9 mouse cellular contexts compared by ENCODE assay signal in the genomic region with DNA sequence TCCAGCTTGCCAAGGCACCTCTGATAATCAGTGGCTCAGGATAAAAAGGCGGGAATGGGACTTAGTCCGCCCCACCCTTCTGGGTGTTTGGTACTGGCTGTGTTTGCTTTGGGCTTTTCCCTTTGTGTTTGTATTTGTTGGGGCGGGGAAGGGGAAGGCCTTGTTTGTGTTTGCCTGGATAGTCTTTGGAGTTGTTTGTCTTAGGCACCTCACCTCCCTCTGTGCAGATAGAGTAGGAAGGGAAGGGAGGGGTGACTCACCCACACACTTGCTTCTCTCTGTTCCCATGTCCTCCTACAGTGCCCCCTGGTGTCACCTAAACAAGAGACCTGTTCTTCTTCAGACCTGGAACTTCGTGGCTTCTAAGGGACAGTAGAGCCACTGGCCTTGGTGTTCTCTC. TPM values are rescaled to one million over a fixed set of nuclear protein-coding genes. Genes with fewer than 3 reads are reported as not detected.
DNase-seq lines count a peak whose midpoint lies in the region; ATAC-seq and TF ChIP-seq lines count a peak whose summit lies in the region.
"Had no signal": no experiment of that assay in that cellular context is flagged by ENCODE, and none has a peak within 500 bp of the region (broad histone marks: within the 10 kb centered on the region; RNA-seq: fewer than 3 reads in every experiment).

No protein-coding gene starts in this region.

- H3K4me3 ChIP-seq in hindbrain, postnatal 0 days (ENCODE audit: low read length) = no peak overlapping the region
- H3K4me3 ChIP-seq in hindbrain, embryonic 13.5 days = no peak overlapping the region
- no peak overlapping the region for H3K4me3 ChIP-seq in intestine, embryonic 15.5 days (replicated peaks)
- H3K4me3 ChIP-seq: embryonic facial prominence, embryonic 12.5 days had no signal

- TF ChIP-seq CTCF in hindbrain, postnatal 0 days (IDR thresholded peaks at IDR 0.05; ENCODE audit: low read depth) = peak; percentile 47

- no peak overlapping the region for H3K9ac ChIP-seq in hindbrain, postnatal 0 days (replicated peaks; ENCODE audit: low read length)
- H3K9ac ChIP-seq in hindbrain, embryonic 13.5 days = no peak overlapping the region
- no peak overlapping the region for H3K9ac ChIP-seq in intestine, embryonic 15.5 days
- H3K9ac ChIP-seq: embryonic facial prominence, embryonic 12.5 days had no signal

- WGBS in hindbrain, postnatal 0 days = 40% methylated on average over 4 of the region's 4 CpGs
- 39% methylated on average over 4 of the region's 4 CpGs for WGBS in hindbrain, embryonic 13.5 days
- WGBS in intestine, embryonic 15.5 days = 27% methylated on average over 4 of the region's 4 CpGs

- ATAC-seq in hindbrain, postnatal 0 days = no peak
- ATAC-seq in hindbrain, embryonic 13.5 days (ENCODE audit: low FRiP score) = no peak
- ATAC-seq in intestine, embryonic 15.5 days = peak; percentile 69
- peak; percentile 38 for ATAC-seq in megakaryocyte, adult 5-6 weeks (ENCODE audit: poor library complexity, severe bottlenecking)

- no peaks in the 10 kb centered on the region for H3K9me3 ChIP-seq in hindbrain, postnatal 0 days (ENCODE audit: low read length)
- no peaks in the 10 kb centered on the region for H3K9me3 ChIP-seq in hindbrain, embryonic 13.5 days
- no peaks in the 10 kb centered on the region for H3K9me3 ChIP-seq in intestine, embryonic 15.5 days
- H3K9me3 ChIP-seq: embryonic facial prominence, embryonic 12.5 days had no signal

- peaks cover 7% of the 10 kb centered on the region for H3K4me1 ChIP-seq in hindbrain, postnatal 0 days (ENCODE audit: insufficient read depth, low read length)
- peaks cover 26% of the 10 kb centered on the region for H3K4me1 ChIP-seq in hindbrain, embryonic 13.5 days (replicated peaks)
- peaks cover 10% of the 10 kb centered on the region for H3K4me1 ChIP-seq in intestine, embryonic 15.5 days (replicated peaks)

- no peaks in the 10 kb centered on the region for H3K27me3 ChIP-seq in hindbrain, postnatal 0 days (ENCODE audit: insufficient read depth, low read length)
- peaks cover 21% of the 10 kb centered on the region; the same call in 1 of the 2 replicates for H3K27me3 ChIP-seq in hindbrain, embryonic 13.5 days
- peaks cover 3% of the 10 kb centered on the region; the same call in 1 of the 2 replicates for H3K27me3 ChIP-seq in intestine, embryonic 15.5 days (replicated peaks)
- H3K27me3 ChIP-seq: embryonic facial prominence, embryonic 12.5 days had no signal

- H3K27ac ChIP-seq in hindbrain, postnatal 0 days = no peak overlapping the region
- no peak overlapping the region for H3K27ac ChIP-seq in hindbrain, embryonic 13.5 days
- no peak overlapping the region for H3K27ac ChIP-seq in intestine, embryonic 15.5 days
- H3K27ac ChIP-seq: embryonic facial prominence, embryonic 12.5 days had no signal

- H3K36me3 ChIP-seq in hindbrain, postnatal 0 days (ENCODE audit: insufficient read depth, low read length) = no peaks in the 10 kb centered on the region
- H3K36me3 ChIP-seq in hindbrain, embryonic 13.5 days = no peaks in the 10 kb centered on the region
- H3K36me3 ChIP-seq in intestine, embryonic 15.5 days = no peaks in the 10 kb centered on the region
- H3K36me3 ChIP-seq: embryonic facial prominence, embryonic 12.5 days had no signal

- H3K4me2 ChIP-seq in hindbrain, postnatal 0 days (ENCODE audit: low read depth, low read length) = no peak overlapping the region
- no peak overlapping the region for H3K4me2 ChIP-seq in hindbrain, embryonic 13.5 days
- no peak overlapping the region for H3K4me2 ChIP-seq in intestine, embryonic 15.5 days (replicated peaks)
- H3K4me2 ChIP-seq: embryonic facial prominence, embryonic 12.5 days had no signal

- DNase-seq in hindbrain, postnatal 0 days (ENCODE audit: low spot score) = no peak
- DNase-seq in NIH3T3 (ENCODE audit: low read depth) = peak; percentile 29
- DNase-seq in gastrocnemius, postnatal 25 days = no peak
- no peak for DNase-seq in frontal cortex, postnatal 14 days (ENCODE audit: low spot score in 2 of 2)
- DNase-seq in cerebellum, adult 8-10 months = no peak

RNA-seq across cellular contexts. Expression of a gene that starts 35.1 kb away (rescaled TPM):
- 12.4 and 13.3 TPM in 2 replicates for total RNA-seq in hindbrain, postnatal 0 days (2014; rRNA removed)
- 2.6 and 2.8 TPM in 2 replicates for polyA plus RNA-seq in hindbrain, postnatal 0 days (2015; fragmentation: Nextera tagmentation; extraction: Ambion mirVana)
- 6.5 and 7.5 TPM in 2 replicates for polyA plus RNA-seq in hindbrain, embryonic 13.5 days (2015; fragmentation: Nextera tagmentation; extraction: Ambion mirVana)
- 4.6 and 5.7 TPM in 2 replicates for polyA plus RNA-seq in intestine, embryonic 15.5 days (2015; fragmentation: Nextera tagmentation; extraction: Ambion mirVana)
- total RNA-seq in megakaryocyte, adult 5-6 weeks (2015) = 0.38 and 0.55 TPM in 2 replicates
- 0.59 and 0.77 TPM in 2 replicates for total RNA-seq in megakaryocyte, adult 5-6 weeks (2017)
- under 1 TPM; 0.49 to 0.67 TPM for total RNA-seq in gastrocnemius, postnatal 25 days (2021)

Comparison
In these comparisons a context has a peak if more than half of its experiments do, and no peak if none do; other contexts are left out.
1. ATAC-seq: peak in intestine, embryonic 15.5 days (single experiment) and megakaryocyte, adult 5-6 weeks (single experiment); none in hindbrain, postnatal 0 days (single experiment) and hindbrain, embryonic 13.5 days (single experiment).